Mouse (Mus musculus): ENCODE data around the gene Parp8.

DNA sequence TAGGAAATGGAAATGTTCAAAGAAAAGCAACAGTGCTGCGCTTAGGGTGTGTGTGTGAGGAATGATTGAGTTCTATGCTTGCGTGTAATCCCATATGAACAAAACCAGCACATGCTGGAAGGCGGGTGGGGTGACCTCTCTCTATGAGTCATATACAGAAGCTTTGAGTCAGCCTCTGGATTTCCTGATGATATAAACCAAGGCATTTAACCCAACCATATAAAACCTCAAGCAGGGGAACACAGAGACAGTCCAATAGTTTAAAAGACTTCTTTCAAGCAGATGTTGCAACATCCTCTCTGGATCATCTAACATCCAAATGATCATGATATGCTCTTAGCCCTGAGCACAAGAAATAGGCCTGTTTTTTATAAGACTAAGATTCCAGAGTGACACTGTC is 196.3 kb downstream of the Parp8 start:
- TF ChIP-seq POLR2A (IDR thresholded peaks at IDR 0.05; ENCODE audit: low read depth, low read length) (no peak), CTCF (IDR thresholded peaks at IDR 0.05; ENCODE audit: borderline replicate concordance, insufficient read depth, low read length) (no peak)

All from embryonic fibroblast, embryonic 13.5 days (primary cell).